Mouse (Mus musculus): Measurements from ENCODE around the gene Susd1. TPM values are rescaled to one million over a fixed set of nuclear protein-coding genes. Genes with fewer than 3 reads are reported as not detected.

The Susd1 gene
- polyA plus RNA-seq, 1 experiment, result 8.8 TPM

GRCm38 (mm10) chr4:59447296-59447695 lies 8.9 kb upstream of the Susd1 start:
- no peaks in the 10 kb centered on the region for H3K27me3 ChIP-seq (replicated peaks; ENCODE audit: control insufficient read depth, insufficient read depth, low read length)
- H3K4me3 ChIP-seq (ENCODE audit: insufficient read depth, low read depth, low read length), result no peak overlapping the region
- H3K4me1 ChIP-seq (ENCODE audit: control insufficient read depth, insufficient read depth, low read length), result peaks cover 5% of the 10 kb centered on the region; the same call in 1 of the 2 replicates
- peak; percentile 56 for DNase-seq
- no peaks in the 10 kb centered on the region for H3K36me3 ChIP-seq (ENCODE audit: control insufficient read depth, insufficient read depth, low read length)
- no peak overlapping the region for H3K27ac ChIP-seq (ENCODE audit: insufficient read depth, low read depth, low read length)
- WGBS, result 67% methylated on average over 1 of the region's 1 CpGs
- no peak for TF ChIP-seq POLR2A (IDR thresholded peaks at IDR 0.05; ENCODE audit: low read depth, low read length)

GRCm38 (mm10) chr4:59445516-59445915 lies 7.1 kb upstream of the Susd1 start:
- H3K4me1 ChIP-seq (ENCODE audit: control insufficient read depth, insufficient read depth, low read length), result peaks cover 3% of the 10 kb centered on the region; the same call in 1 of the 2 replicates
- WGBS, result 72% methylated on average over 6 of the region's 6 CpGs
- no peaks in the 10 kb centered on the region for H3K36me3 ChIP-seq (ENCODE audit: control insufficient read depth, insufficient read depth, low read length)
- DNase-seq, result no peak
- TF ChIP-seq POLR2A (IDR thresholded peaks at IDR 0.05; ENCODE audit: low read depth, low read length) (no peak), CTCF (conservative IDR thresholded peaks at IDR 0.05; ENCODE audit: insufficient read depth, insufficient read length, low read depth, low read length) (no peak)
- H3K27me3 ChIP-seq (replicated peaks; ENCODE audit: control insufficient read depth, insufficient read depth, low read length), result no peaks in the 10 kb centered on the region
- H3K4me3 ChIP-seq (ENCODE audit: insufficient read depth, low read depth, low read length), result no peak overlapping the region
- H3K27ac ChIP-seq (ENCODE audit: insufficient read depth, low read depth, low read length), result no peak overlapping the region

GRCm38 (mm10) chr4:59444994-59445393 lies 6.6 kb upstream of the Susd1 start:
- H3K27me3 ChIP-seq (replicated peaks; ENCODE audit: control insufficient read depth, insufficient read depth, low read length), result no peaks in the 10 kb centered on the region
- 81% methylated on average over 3 of the region's 3 CpGs for WGBS
- H3K4me1 ChIP-seq (ENCODE audit: control insufficient read depth, insufficient read depth, low read length), result peaks cover 6% of the 10 kb centered on the region; the same call in 1 of the 2 replicates
- no peak overlapping the region for H3K4me3 ChIP-seq (ENCODE audit: insufficient read depth, low read depth, low read length)
- no peak for DNase-seq
- H3K27ac ChIP-seq (ENCODE audit: insufficient read depth, low read depth, low read length), result no peak overlapping the region
- H3K36me3 ChIP-seq (ENCODE audit: control insufficient read depth, insufficient read depth, low read length), result no peaks in the 10 kb centered on the region
- TF ChIP-seq POLR2A (IDR thresholded peaks at IDR 0.05; ENCODE audit: low read depth, low read length) (no peak), CTCF (conservative IDR thresholded peaks at IDR 0.05; ENCODE audit: insufficient read depth, insufficient read length, low read depth, low read length) (no peak)

GRCm38 (mm10) chr4:59444085-59444484 lies 5.7 kb upstream of the Susd1 start:
- no peak for TF ChIP-seq CTCF (conservative IDR thresholded peaks at IDR 0.05; ENCODE audit: insufficient read depth, insufficient read length, low read depth, low read length)
- no peak for TF ChIP-seq POLR2A (IDR thresholded peaks at IDR 0.05; ENCODE audit: low read depth, low read length)
- Histone ChIP-seq H3K36me3 (ENCODE audit: control insufficient read depth, insufficient read depth, low read length) (no peaks in the 10 kb centered on the region), H3K4me1 (ENCODE audit: control insufficient read depth, insufficient read depth, low read length) (peaks cover 6% of the 10 kb centered on the region; the same call in 1 of the 2 replicates), H3K27ac (ENCODE audit: insufficient read depth, low read depth, low read length) (no peak overlapping the region), H3K27me3 (replicated peaks; ENCODE audit: control insufficient read depth, insufficient read depth, low read length) (no peaks in the 10 kb centered on the region), H3K4me3 (ENCODE audit: insufficient read depth, low read depth, low read length) (no peak overlapping the region)
- DNase-seq, result no peak
- WGBS, result 82% methylated on average over 4 of the region's 4 CpGs

GRCm38 (mm10) chr4:59441265-59441664 lies 2.8 kb upstream of the Susd1 start:
- H3K36me3 ChIP-seq (ENCODE audit: control insufficient read depth, insufficient read depth, low read length), result no peaks in the 10 kb centered on the region
- H3K4me3 ChIP-seq (ENCODE audit: insufficient read depth, low read depth, low read length), result no peak overlapping the region
- 73% methylated on average over 1 of the region's 1 CpGs for WGBS
- TF ChIP-seq CTCF (conservative IDR thresholded peaks at IDR 0.05; ENCODE audit: insufficient read depth, insufficient read length, low read depth, low read length), result no peak
- TF ChIP-seq POLR2A (IDR thresholded peaks at IDR 0.05; ENCODE audit: low read depth, low read length), result no peak
- H3K4me1 ChIP-seq (ENCODE audit: control insufficient read depth, insufficient read depth, low read length), result peaks cover 4% of the 10 kb centered on the region; the same call in 1 of the 2 replicates
- DNase-seq, result no peak
- no peaks in the 10 kb centered on the region for H3K27me3 ChIP-seq (replicated peaks; ENCODE audit: control insufficient read depth, insufficient read depth, low read length)
- no peak overlapping the region for H3K27ac ChIP-seq (ENCODE audit: insufficient read depth, low read depth, low read length)

- no peaks in the 10 kb centered on the region for H3K27me3 ChIP-seq (replicated peaks; ENCODE audit: control insufficient read depth, insufficient read depth, low read length)
- WGBS, result 39% methylated on average over 2 of the region's 2 CpGs
- H3K4me1 ChIP-seq (ENCODE audit: control insufficient read depth, insufficient read depth, low read length), result peaks cover 4% of the 10 kb centered on the region; the same call in 1 of the 2 replicates
- no peak overlapping the region for H3K4me3 ChIP-seq (ENCODE audit: insufficient read depth, low read depth, low read length)
- H3K27ac ChIP-seq (ENCODE audit: insufficient read depth, low read depth, low read length), result 0 out of 2 replicates have a peak overlapping the region, but pooled peaks have one; percentile 35
- DNase-seq, result peak; percentile 74
- H3K36me3 ChIP-seq (ENCODE audit: control insufficient read depth, insufficient read depth, low read length), result no peaks in the 10 kb centered on the region
- TF ChIP-seq CTCF (conservative IDR thresholded peaks at IDR 0.05; ENCODE audit: insufficient read depth, insufficient read length, low read depth, low read length) (no peak), POLR2A (IDR thresholded peaks at IDR 0.05; ENCODE audit: low read depth, low read length) (no peak)
These were observed 1.5 kb upstream of the Susd1 start for GRCm38 (mm10) chr4:59439960-59440359.

GRCm38 (mm10) chr4:59439041-59439440 lies 608 bp upstream of the Susd1 start:
- no peak for TF ChIP-seq CTCF (conservative IDR thresholded peaks at IDR 0.05; ENCODE audit: insufficient read depth, insufficient read length, low read depth, low read length)
- no peak for TF ChIP-seq POLR2A (IDR thresholded peaks at IDR 0.05; ENCODE audit: low read depth, low read length)
- no peak overlapping the region for H3K4me3 ChIP-seq (ENCODE audit: insufficient read depth, low read depth, low read length)
- H3K4me1 ChIP-seq (ENCODE audit: control insufficient read depth, insufficient read depth, low read length), result peaks cover 4% of the 10 kb centered on the region; the same call in 1 of the 2 replicates
- H3K27me3 ChIP-seq (replicated peaks; ENCODE audit: control insufficient read depth, insufficient read depth, low read length), result no peaks in the 10 kb centered on the region
- no peaks in the 10 kb centered on the region for H3K36me3 ChIP-seq (ENCODE audit: control insufficient read depth, insufficient read depth, low read length)
- DNase-seq, result no peak
- WGBS, result 58% methylated on average over 5 of the region's 5 CpGs
- no peak overlapping the region for H3K27ac ChIP-seq (ENCODE audit: insufficient read depth, low read depth, low read length)
